ENCODE assay signal across 21 mouse cellular contexts in genomic region chr7:92848246-92848645, GRCm38 (mm10). TPM values are rescaled to one million over a fixed set of nuclear protein-coding genes. Genes with fewer than 3 reads are reported as not detected.
DNase-seq lines count a peak whose midpoint lies in the region; ATAC-seq and TF ChIP-seq lines count a peak whose summit lies in the region.
"Had no signal": no experiment of that assay in that cellular context is flagged by ENCODE, and none has a peak within 500 bp of the region (broad histone marks: within the 10 kb centered on the region; RNA-seq: fewer than 3 reads in every experiment).

No protein-coding gene starts in this region.

- TF ChIP-seq CTCF in testis, adult 2 months (IDR thresholded peaks at IDR 0.05; ENCODE audit: control insufficient read depth, insufficient read depth, insufficient replicate concordance, low read depth, low read length), result no peak
- no peak for TF ChIP-seq CTCF in liver, postnatal 0 days (IDR thresholded peaks at IDR 0.05; ENCODE audit: low read depth)

- DNase-seq in adrenal gland, adult 2 months, result peak; percentile 53
- no peak for DNase-seq in adrenal gland, adult 18-20 months (ENCODE audit: low spot score in 2 of 2)
- DNase-seq in testis, postnatal 14 days (ENCODE audit: low spot score), result no peak
- peak; percentile 19 for DNase-seq in fat pad, adult 2 months (ENCODE audit: extremely low read depth, low read depth, low spot score)
- no peak for DNase-seq in liver, postnatal 0 days
- DNase-seq in left cerebral cortex, postnatal 10 days (ENCODE audit: extremely low spot score in 1 of 2, low spot score in 2 of 2), result no peak
- DNase-seq: cerebellum, adult 11 months; cerebellum, adult 8-10 months; cerebellum, postnatal 14 days; embryo, embryonic 11 days; gastrocnemius, postnatal 10 days; heart, adult 2 months; heart, postnatal 14 days had no signal

- H3K9ac ChIP-seq in liver, postnatal 0 days (replicated peaks), result no peak overlapping the region
- H3K9ac ChIP-seq: embryonic facial prominence, embryonic 15.5 days; heart, embryonic 15.5 days; hindbrain, embryonic 13.5 days; intestine, embryonic 15.5 days had no signal

- no peak for TF ChIP-seq EP300 in liver, postnatal 0 days (IDR thresholded peaks at IDR 0.05; ENCODE audit: low read depth)

- no peak for ATAC-seq in liver, postnatal 0 days
- ATAC-seq: forebrain, embryonic 16.5 days; intestine, embryonic 15.5 days had no signal

- H3K4me2 ChIP-seq in liver, postnatal 0 days (ENCODE audit: low read depth, low read length), result no peak overlapping the region
- H3K4me2 ChIP-seq: embryonic facial prominence, embryonic 15.5 days; heart, embryonic 11.5 days; heart, embryonic 15.5 days; hindbrain, embryonic 13.5 days; intestine, embryonic 15.5 days had no signal

- no peak for TF ChIP-seq POLR2A in testis, adult 2 months (IDR thresholded peaks at IDR 0.05; ENCODE audit: control insufficient read depth, low read depth, low read length)

- no peaks in the 10 kb centered on the region for H3K9me3 ChIP-seq in liver, postnatal 0 days (ENCODE audit: low read length)
- H3K9me3 ChIP-seq: embryonic facial prominence, embryonic 15.5 days; heart, embryonic 15.5 days; hindbrain, embryonic 13.5 days; intestine, embryonic 15.5 days had no signal

- no peaks in the 10 kb centered on the region for H3K27me3 ChIP-seq in testis, adult 2 months (ENCODE audit: control insufficient read depth, insufficient read depth, low read length)
- no peaks in the 10 kb centered on the region for H3K27me3 ChIP-seq in liver, postnatal 0 days (ENCODE audit: insufficient read depth, low read length)
- H3K27me3 ChIP-seq: embryonic facial prominence, embryonic 15.5 days; heart, embryonic 15.5 days; hindbrain, embryonic 13.5 days; intestine, embryonic 15.5 days had no signal

- peak overlapping the region; percentile 83 for H3K27ac ChIP-seq in testis, adult 2 months (ENCODE audit: control insufficient read depth, insufficient read depth, low read depth, low read length)
- H3K27ac ChIP-seq in liver, postnatal 0 days (ENCODE audit: low read depth), result no peak overlapping the region
- H3K27ac ChIP-seq: embryonic facial prominence, embryonic 15.5 days; heart, adult 2 months; heart, embryonic 15.5 days; hindbrain, embryonic 13.5 days; intestine, embryonic 15.5 days had no signal

- 73% methylated on average over 3 of the region's 3 CpGs for WGBS in liver, postnatal 0 days (ENCODE audit: insufficient replicate concordance)

- H3K4me3 ChIP-seq in testis, adult 2 months (ENCODE audit: control insufficient read depth, low read depth, low read length), result no peak overlapping the region
- H3K4me3 ChIP-seq in liver, postnatal 0 days (ENCODE audit: low read depth, low read length), result no peak overlapping the region
- H3K4me3 ChIP-seq: embryonic facial prominence, embryonic 15.5 days; erythroblast, embryonic 14.5 days; heart, adult 2 months; heart, embryonic 15.5 days; hindbrain, embryonic 13.5 days; intestine, embryonic 15.5 days had no signal

- H3K36me3 ChIP-seq in testis, adult 2 months (ENCODE audit: control insufficient read depth, insufficient read depth, low read length), result no peaks in the 10 kb centered on the region
- H3K36me3 ChIP-seq in liver, postnatal 0 days (replicated peaks; ENCODE audit: insufficient read depth, low read length), result no peaks in the 10 kb centered on the region
- H3K36me3 ChIP-seq: embryonic facial prominence, embryonic 15.5 days; heart, embryonic 15.5 days; hindbrain, embryonic 13.5 days; intestine, embryonic 15.5 days had no signal

- intact Hi-C loops in left cerebral cortex, postnatal 10 days (cut with DNase I), result no loop called here

- H3K4me1 ChIP-seq in testis, adult 2 months (ENCODE audit: control insufficient read depth, insufficient read depth, low read length), result no peaks in the 10 kb centered on the region
- no peaks in the 10 kb centered on the region for H3K4me1 ChIP-seq in liver, postnatal 0 days (ENCODE audit: insufficient read depth)
- H3K4me1 ChIP-seq: embryonic facial prominence, embryonic 15.5 days; heart, embryonic 15.5 days; hindbrain, embryonic 13.5 days; intestine, embryonic 15.5 days had no signal

RNA-seq across cellular contexts. Expression of gene Ddias, which starts 25.8 kb away (rescaled TPM):
- 1 to 10 TPM in 1 of 2 experiments, under 1 TPM in 1; 0.45 to 1.1 TPM for total RNA-seq in adrenal gland, adult 2 months (2021)
- polyA plus RNA-seq in adrenal gland, adult 2 months (2012; rRNA removed), result not detected in 2 replicates
- under 1 TPM; 0.42 to 0.86 TPM for total RNA-seq in adrenal gland, adult 18-20 months (2021)
- 10.8 and 16.3 TPM in 2 replicates for polyA plus RNA-seq in testis, adult 2 months (2012; rRNA removed)
- 3.7 and 3.9 TPM in 2 replicates for polyA plus RNA-seq in liver, postnatal 0 days (2015; fragmentation: Nextera tagmentation; extraction: Ambion mirVana)
- total RNA-seq in left cerebral cortex, postnatal 10 days (2021), result 1 to 10 TPM; 1.5 to 2.3 TPM

RNA-seq across cellular contexts. Expression of gene Prcp, which starts 26.0 kb away (rescaled TPM):
- 10 to 100 TPM; 11.2 to 11.3 TPM for total RNA-seq in adrenal gland, adult 2 months (2021)
- polyA plus RNA-seq in adrenal gland, adult 2 months (2012; rRNA removed), result 14.0 and 16.3 TPM in 2 replicates
- total RNA-seq in adrenal gland, adult 18-20 months (2021), result 10 to 100 TPM; 12.1 to 13.4 TPM
- polyA plus RNA-seq in testis, adult 2 months (2012; rRNA removed), result 25.9 and 28.5 TPM in 2 replicates
- polyA plus RNA-seq in liver, postnatal 0 days (2015; fragmentation: Nextera tagmentation; extraction: Ambion mirVana), result 10.2 and 11.5 TPM in 2 replicates
- total RNA-seq in left cerebral cortex, postnatal 10 days (2021), result 10 to 100 TPM; 13.9 TPM

Comparison
In these comparisons a context has a peak if more than half of its experiments do, and no peak if none do; other contexts are left out.
1. DNase-seq: peak in adrenal gland, adult 2 months (single experiment) and fat pad, adult 2 months (single experiment); none in adrenal gland, adult 18-20 months (0 of 2), testis, postnatal 14 days (single experiment), liver, postnatal 0 days (single experiment) and left cerebral cortex, postnatal 10 days (0 of 2).